Mouse (Mus musculus): ENCODE measurements at regions not wholly inside any gene's neighbourhood (a gene's known extent, or its start where the extent isn't known, plus 50 kb on each side); places are given as distances from the start of the nearest gene placed in this dataset.

DNA sequence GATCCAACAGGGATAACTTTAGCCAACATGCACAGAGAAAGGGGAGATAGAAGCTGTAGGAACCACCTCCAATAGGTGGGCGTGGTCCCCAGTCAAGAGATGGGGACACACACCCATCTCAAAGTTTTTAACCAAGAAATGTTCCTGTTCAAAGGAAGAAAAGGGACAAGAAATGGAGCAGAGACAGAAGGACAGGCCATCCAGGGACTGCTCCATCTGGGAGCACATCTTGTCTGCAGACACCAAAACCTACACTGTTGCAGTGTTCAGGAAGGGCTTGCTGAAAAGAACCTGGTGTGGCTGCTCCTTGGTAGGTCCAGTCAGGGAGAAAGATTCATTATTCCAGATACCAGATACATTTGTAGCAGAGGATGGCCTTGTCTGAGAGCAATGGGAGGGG lies 676.5 kb upstream of the Foxg1 start:
- no peak for DNase-seq (ENCODE audit: low spot score)

DNA sequence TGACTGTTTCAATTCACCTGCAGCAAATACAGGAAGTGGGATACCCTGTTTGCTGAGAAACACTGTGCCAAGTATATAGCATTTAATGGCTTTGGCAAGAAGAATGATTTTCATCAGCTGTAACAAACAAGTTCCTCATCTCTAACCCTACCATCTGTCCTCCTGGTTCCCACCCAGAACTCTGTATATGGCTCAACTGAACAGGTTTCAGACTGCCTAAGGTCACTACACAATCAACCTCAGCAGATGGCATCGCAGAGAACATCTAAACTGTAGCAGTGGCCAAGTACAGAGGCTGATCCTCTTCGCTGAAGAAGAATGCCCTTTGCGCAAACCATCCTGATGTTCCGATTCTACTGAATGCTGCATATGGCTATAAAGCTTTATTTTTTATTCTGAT lies 668.8 kb upstream of the Foxg1 start:
- DNase-seq (ENCODE audit: low spot score) = no peak

- DNase-seq (ENCODE audit: low spot score) = no peak
Measured at GRCm38 (mm10) chr12:48729851-48730250, 652.6 kb upstream of the Foxg1 start.

DNA sequence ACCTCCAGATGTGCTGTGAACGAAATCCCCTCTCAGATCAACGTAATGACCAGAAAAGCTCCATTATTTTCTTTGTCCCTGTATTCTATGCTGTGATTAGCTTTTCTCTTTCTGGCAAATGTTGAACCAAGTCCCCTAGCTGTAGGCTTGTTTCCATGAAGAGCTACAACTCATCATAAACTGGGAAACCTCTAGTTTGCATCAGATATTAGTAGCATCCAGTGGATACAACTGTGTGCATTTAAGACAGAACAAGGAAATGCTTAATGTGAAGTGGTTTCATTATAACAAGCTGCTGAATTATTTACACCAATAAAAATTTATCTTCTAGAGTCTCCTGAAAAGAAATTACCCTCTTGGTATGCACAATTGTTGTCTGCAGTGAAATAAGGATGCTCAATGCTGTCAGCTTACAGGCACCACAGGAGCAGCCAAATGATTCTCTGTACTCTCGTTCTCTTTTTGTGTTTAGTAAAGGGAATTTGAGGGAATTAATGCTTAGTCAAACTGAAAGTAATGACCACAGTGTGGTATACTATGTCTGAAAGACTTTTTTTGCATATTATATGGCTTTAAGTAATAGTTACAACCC lies 623.6 kb upstream of the Foxg1 start:
- DNase-seq (ENCODE audit: low spot score) = no peak

All from layer of hippocampus, adult 11-12 months (tissue).